Mouse (Mus musculus): Measurements from ENCODE around the gene Plb1.

The Plb1 gene

DNA sequence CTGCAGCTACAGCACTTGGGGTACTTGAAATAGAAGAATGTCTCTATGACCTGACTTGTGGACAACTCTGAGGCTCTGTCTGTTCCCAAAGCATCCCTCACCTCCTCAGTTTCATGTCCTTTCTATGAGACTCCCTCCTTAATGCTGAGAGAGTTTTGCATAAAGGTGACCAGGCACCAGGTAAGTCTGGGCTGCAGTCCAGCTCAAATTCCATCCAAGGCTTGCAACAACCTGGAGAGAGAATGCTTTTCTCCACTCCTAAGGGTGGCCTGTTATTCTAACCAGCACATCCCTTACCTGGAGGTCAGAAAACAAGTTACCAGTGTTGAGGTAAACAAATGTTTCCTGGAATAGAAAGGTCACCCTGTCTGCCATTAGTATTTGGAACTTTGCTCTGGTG is 159.8 kb downstream of the Plb1 start:
- DNase-seq (ENCODE audit: low read depth, low spot score): no peak

DNA sequence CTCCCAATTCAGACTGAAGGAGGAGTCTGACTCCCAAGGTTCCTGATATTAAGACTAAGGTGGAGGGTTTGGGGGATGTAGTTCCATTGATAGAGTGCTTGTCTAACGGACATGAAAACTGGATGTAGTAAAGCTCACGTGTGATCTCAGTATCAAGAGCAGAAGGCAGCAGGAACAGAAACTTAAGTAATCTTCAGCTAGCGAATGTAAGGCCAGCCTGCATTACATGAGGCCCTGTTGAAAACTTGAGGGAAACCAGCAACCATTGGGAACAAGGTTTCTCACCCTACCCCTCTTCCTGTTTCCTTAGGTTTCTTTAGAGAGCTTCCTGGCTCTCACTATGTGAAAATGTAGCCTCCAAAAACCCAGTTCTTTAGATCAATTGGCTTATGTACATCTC is 162.1 kb downstream of the Plb1 start:
- DNase-seq (ENCODE audit: low read depth, low spot score): no peak

DNA sequence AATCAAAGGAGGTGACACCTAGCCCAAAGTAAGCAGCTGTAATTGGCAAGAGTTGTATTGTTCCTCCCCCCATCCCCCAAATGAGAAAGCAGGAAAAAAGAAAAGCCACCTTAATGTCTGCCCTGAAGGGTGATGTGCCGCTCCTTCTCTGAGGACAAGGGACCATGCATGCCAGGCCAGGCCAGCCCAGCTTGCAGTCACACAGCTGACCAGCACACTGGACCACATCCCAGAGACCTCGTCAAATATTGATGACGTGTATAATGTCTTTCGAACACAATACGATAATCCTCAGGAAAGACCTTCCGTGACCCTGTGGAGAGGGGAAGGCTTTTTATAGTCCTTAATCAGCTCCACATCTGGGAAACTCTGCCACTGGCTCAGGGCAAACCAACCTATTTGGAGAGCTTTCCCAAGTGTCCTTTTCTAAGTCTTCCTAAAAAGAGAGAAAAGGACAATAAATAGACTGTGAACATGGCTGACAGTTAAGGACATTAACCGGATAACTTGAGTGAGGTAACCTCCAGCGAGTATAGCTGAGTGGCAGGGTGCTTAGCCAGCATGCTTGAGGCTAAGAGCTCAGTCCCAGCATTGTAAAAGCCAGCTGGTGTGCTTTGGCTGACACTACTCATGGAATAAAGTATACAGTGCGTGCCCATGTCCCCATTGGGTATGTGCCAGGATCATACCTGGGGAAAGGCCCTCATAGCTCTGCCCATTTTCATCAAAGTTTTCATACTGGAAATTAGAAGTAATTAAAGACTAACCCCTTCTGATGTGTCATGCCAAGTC is 162.8 kb downstream of the Plb1 start:
- DNase-seq (ENCODE audit: low read depth, low spot score): no peak

GRCm38 (mm10) chr5:32397719-32398118 is 165.2 kb downstream of the Plb1 start:
- DNase-seq (ENCODE audit: low read depth, low spot score): no peak

DNA sequence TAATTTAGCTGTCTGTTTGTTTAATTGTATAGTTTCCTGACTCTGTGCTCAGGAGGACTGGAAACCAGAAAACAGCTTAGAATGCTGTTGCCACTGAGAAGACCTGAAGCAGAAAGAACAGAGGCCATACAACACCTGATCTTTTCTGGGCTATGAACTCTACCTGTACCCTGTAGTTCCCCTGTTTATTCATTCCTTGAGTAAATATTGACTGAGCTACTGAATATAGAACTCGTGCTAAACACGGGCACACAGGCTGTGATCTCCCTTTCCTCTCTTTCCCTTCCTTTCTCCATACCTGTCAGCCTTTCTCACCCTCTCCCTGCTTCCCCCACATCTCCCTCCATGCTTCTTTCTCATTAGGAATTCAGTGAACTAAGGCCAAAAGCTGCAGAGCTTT is 168.4 kb downstream of the Plb1 start:
- DNase-seq (ENCODE audit: low read depth, low spot score): no peak

- no peak for DNase-seq (ENCODE audit: low read depth, low spot score)
Measured at GRCm38 (mm10) chr5:32403082-32403953, 170.8 kb downstream of the Plb1 start.

- DNase-seq (ENCODE audit: low read depth, low spot score): no peak
Measured at GRCm38 (mm10) chr5:32405199-32405855, 172.8 kb downstream of the Plb1 start.

GRCm38 (mm10) chr5:32408771-32409170 is 176.3 kb downstream of the Plb1 start:
- no peak for DNase-seq (ENCODE audit: low read depth, low spot score)

GRCm38 (mm10) chr5:32409747-32410146 is 177.2 kb downstream of the Plb1 start:
- no peak for DNase-seq (ENCODE audit: low read depth, low spot score)

DNA sequence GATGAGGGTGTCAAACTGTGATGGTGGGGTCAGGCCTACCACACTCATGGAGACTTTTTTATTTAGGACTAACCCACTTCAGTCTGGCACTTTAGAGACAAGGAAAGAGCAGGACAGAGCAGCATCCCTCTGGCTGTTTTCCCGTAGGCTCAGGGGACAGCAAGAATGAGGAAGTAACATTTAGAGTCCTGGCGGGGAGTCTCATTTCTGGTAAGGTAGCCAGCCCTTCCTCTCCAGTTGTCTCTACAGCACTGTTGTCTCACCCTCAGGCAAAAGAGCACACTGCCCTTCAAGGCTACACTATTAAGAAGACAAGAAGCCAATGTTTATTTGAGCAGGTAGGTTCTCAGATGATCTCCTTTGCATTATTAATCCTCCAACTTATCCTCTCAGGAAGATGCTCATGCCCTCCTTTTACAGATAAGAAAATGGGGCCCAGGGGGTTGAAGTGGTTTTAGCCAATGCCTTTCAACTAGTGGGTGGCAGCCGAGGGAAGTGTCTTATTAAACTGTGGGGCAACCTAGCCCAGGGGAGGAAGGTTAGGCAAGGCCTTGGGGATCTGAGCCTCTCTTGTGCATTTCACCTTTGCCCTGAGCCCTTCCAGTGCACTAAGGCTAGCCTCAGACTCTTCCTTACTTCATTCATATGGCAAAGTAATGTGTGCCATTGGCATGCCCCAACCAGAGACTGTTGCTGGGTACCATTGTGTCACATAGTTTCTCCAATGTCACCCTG is 178.6 kb downstream of the Plb1 start:
- no peak for DNase-seq (ENCODE audit: low read depth, low spot score)

DNA sequence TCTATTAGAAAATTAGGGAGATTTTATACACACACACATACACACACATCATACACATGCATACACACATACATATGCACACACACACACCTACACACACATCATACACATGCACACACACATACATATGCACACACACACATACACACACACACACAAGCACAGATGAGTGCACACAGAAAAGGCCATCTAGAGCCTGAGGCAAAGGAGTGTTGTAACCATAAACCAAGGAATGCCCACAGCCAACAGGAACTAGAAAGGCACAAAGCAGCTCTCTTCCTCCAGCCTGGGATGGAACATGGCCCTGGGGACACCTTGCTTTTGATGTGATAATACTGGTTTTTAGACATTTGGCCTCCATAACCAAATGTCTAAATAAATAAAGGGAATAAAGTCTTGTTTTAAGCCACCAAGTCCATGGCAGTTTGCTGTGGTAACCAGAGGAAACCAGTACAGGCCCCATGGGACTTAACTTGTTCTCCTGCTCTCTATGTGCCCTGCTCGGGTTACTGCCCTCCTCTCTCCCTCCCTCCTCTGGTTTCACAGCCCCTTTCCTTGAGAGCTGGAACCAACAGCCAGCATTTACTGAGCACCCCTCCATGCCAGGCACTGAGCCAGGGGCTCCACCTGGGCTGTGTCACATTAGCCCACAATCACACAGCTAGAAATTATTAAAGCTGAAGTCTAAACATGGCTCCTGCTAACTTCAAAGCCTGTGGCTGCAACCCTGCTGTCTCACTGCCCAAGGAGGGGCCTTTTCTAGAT is 179.9 kb downstream of the Plb1 start:
- peak; percentile 74 for DNase-seq (ENCODE audit: low read depth, low spot score)

DNA sequence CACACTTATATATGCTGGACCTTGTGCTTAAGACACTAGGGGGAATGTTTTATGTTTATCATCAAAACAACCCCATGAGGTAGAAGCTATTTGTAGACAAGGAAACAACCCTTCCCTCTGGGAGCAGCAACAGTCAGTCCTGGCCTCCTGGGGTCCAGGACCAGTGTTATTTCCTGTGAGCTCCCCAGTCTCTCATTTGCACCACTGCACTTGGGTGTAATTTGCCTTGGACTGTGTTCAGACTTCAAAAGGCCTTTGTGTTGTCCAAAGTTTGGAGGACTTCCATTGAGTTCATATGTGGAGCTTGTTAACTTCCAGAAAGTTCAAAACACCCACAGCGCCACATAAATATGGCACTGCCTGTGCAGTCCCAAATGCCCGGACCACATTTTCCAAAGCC is 180.6 kb downstream of the Plb1 start:
- DNase-seq (ENCODE audit: low read depth, low spot score): peak; percentile 54

GRCm38 (mm10) chr5:32413569-32413968 is 181.1 kb downstream of the Plb1 start:
- no peak for DNase-seq (ENCODE audit: low read depth, low spot score)

DNA sequence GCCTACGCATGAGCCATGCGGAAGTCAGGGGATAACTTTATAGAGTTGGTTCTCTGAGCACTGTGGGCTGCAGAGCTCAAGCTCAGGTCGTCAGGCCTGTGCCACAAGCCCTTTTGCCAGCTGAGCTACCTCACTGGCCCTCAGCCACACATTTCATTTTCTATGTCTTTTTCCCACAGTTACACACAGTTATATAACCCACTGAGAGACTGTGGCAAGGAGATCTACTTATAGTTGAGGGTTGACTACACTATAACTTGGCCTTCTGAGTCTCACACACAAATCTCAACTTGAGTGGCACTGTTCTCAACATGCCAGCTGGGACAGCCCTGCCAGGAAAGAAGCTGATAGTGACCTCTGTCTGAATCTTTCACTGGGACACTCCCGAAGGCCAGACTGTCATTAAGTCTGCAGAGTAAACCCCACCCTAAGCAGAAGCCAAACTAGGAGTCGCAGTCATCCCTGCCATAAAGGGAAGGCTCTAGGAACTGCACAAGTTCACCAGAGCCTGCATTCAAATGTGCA is 182.0 kb downstream of the Plb1 start:
- no peak for DNase-seq (ENCODE audit: low read depth, low spot score)

DNA sequence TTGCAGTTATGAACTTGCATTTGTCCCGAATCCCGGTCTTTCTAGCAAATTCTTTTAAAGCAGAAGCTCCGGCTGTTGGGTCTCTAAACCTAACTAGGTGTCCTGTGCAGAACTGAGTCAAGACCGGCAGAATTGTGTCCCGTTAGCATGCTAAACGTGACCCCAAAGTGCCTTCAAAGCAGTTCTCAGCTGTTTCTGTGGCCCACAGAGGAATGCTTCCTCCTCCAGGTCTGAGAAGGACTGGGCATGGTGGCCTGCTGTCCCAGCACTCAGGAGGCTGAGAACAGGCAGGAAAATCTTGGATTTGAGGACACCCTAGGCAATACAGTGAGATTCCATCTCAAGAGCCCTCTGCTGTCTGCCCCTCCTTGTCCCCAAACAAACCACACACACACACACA is 183.0 kb downstream of the Plb1 start:
- no peak for DNase-seq (ENCODE audit: low read depth, low spot score)
